Mouse (Mus musculus) splenic B cell, adult 2 months (primary cell): Measurements from ENCODE around the gene Slc31a2.

Experiments used
- DNase-seq: peaks from one replicate; pipeline ENCODE4 v3.0.0-alpha.2; 2011; ENCODE audit warnings: low read depth, low spot score
- H3K27me3 ChIP-seq: 2 replicates; pipeline ENCODE4 v1.6.1; 2012; ENCODE audit warnings: mild to moderate bottlenecking, low read length, moderate library complexity, mixed read lengths; ENCODE audit not compliant: control insufficient read depth, poor library complexity, insufficient read depth, severe bottlenecking
- H3K36me3 ChIP-seq: 2 replicates; pipeline ENCODE4 v1.6.1; 2012; ENCODE audit warnings: mild to moderate bottlenecking, low read length, moderate library complexity, mixed read lengths; ENCODE audit not compliant: control insufficient read depth, poor library complexity, insufficient read depth, severe bottlenecking

Slc31a2 gene

GRCm38 (mm10) chr4:62267101-62267500 lies 4.7 kb downstream of the Slc31a2 start:
- no peak for DNase-seq
- Histone ChIP-seq H3K27me3 (no peaks in the 10 kb centered on the region), H3K36me3 (no peaks in the 10 kb centered on the region)

GRCm38 (mm10) chr4:62272696-62273095 lies 10.3 kb downstream of the Slc31a2 start:
- DNase-seq, result no peak
- H3K27me3 ChIP-seq, result no peaks in the 10 kb centered on the region

GRCm38 (mm10) chr4:62273916-62274315 lies 11.6 kb downstream of the Slc31a2 start:
- no peaks in the 10 kb centered on the region for H3K27me3 ChIP-seq
- no peak for DNase-seq
- H3K36me3 ChIP-seq, result no peaks in the 10 kb centered on the region

More at GRCm38 (mm10) chr4:62272696-62273095, 10.3 kb downstream of the Slc31a2 start:
- no peaks in the 10 kb centered on the region for H3K36me3 ChIP-seq

- DNase-seq, result no peak
- no peaks in the 10 kb centered on the region for H3K36me3 ChIP-seq
These were observed 12.6 kb downstream of the Slc31a2 start for GRCm38 (mm10) chr4:62274841-62275536.

GRCm38 (mm10) chr4:62276642-62277041 lies 14.3 kb downstream of the Slc31a2 start:
- Histone ChIP-seq H3K36me3 (no peaks in the 10 kb centered on the region), H3K27me3 (no peaks in the 10 kb centered on the region)
- DNase-seq, result no peak

More at GRCm38 (mm10) chr4:62274841-62275536, 12.6 kb downstream of the Slc31a2 start:
- H3K27me3 ChIP-seq, result no peaks in the 10 kb centered on the region

- no peak for DNase-seq
- H3K27me3 ChIP-seq, result no peaks in the 10 kb centered on the region
- H3K36me3 ChIP-seq, result no peaks in the 10 kb centered on the region
These were observed 14.9 kb downstream of the Slc31a2 start for GRCm38 (mm10) chr4:62277222-62277621.

- DNase-seq, result no peak
- H3K36me3 ChIP-seq, result no peaks in the 10 kb centered on the region
- no peaks in the 10 kb centered on the region for H3K27me3 ChIP-seq
These were observed 15.7 kb downstream of the Slc31a2 start for GRCm38 (mm10) chr4:62278081-62278480.

GRCm38 (mm10) chr4:62281319-62281718 lies 19.0 kb downstream of the Slc31a2 start:
- H3K27me3 ChIP-seq, result no peaks in the 10 kb centered on the region
- no peaks in the 10 kb centered on the region for H3K36me3 ChIP-seq

GRCm38 (mm10) chr4:62282969-62283368 lies 20.6 kb downstream of the Slc31a2 start:
- no peaks in the 10 kb centered on the region for H3K27me3 ChIP-seq
- H3K36me3 ChIP-seq, result no peaks in the 10 kb centered on the region
- DNase-seq, result no peak

More at GRCm38 (mm10) chr4:62281319-62281718, 19.0 kb downstream of the Slc31a2 start:
- DNase-seq, result no peak

- no peak for DNase-seq
- Histone ChIP-seq H3K27me3 (no peaks in the 10 kb centered on the region), H3K36me3 (no peaks in the 10 kb centered on the region)
These were observed 23.2 kb downstream of the Slc31a2 start for GRCm38 (mm10) chr4:62285576-62285975.

GRCm38 (mm10) chr4:62286257-62286991 lies 24.1 kb downstream of the Slc31a2 start:
- no peaks in the 10 kb centered on the region for H3K36me3 ChIP-seq
- DNase-seq, result peak; percentile 75
- no peaks in the 10 kb centered on the region for H3K27me3 ChIP-seq

GRCm38 (mm10) chr4:62286992-62287900 lies 24.9 kb downstream of the Slc31a2 start:
- H3K27me3 ChIP-seq, result no peaks in the 10 kb centered on the region
- DNase-seq, result peak; percentile 20
- H3K36me3 ChIP-seq, result 0 out of 2 replicates have a peak, but pooled peaks cover 1% of the 10 kb centered on the region

GRCm38 (mm10) chr4:62289226-62289625 lies 26.9 kb downstream of the Slc31a2 start:
- no peaks in the 10 kb centered on the region for H3K27me3 ChIP-seq
- no peak for DNase-seq
- 0 out of 2 replicates have a peak, but pooled peaks cover 1% of the 10 kb centered on the region for H3K36me3 ChIP-seq

- H3K36me3 ChIP-seq, result 0 out of 2 replicates have a peak, but pooled peaks cover 1% of the 10 kb centered on the region
- H3K27me3 ChIP-seq, result no peaks in the 10 kb centered on the region
- DNase-seq, result no peak
These were observed 28.6 kb downstream of the Slc31a2 start for GRCm38 (mm10) chr4:62290816-62291505.
